Mouse (Mus musculus): ENCODE data around the gene Prrc2b.

Prrc2b gene

GRCm38 (mm10) chr2:32282727-32283126 is 131.8 kb downstream of the Prrc2b start:
- peak; percentile 66 to 69 for DNase-seq (ENCODE audit: low spot score in 2 of 2)

GRCm38 (mm10) chr2:32283986-32284385 is 133.1 kb downstream of the Prrc2b start:
- no peak for DNase-seq (ENCODE audit: low spot score in 2 of 2)
